Mouse (Mus musculus) embryo, embryonic 10 days (tissue): ENCODE measurements around the gene Thumpd1.
"Not testable (repeated sequence)": the region's sequence is repeated elsewhere in the genome, so short reads cannot be mapped to it uniquely, and the experiment has no call there.

ENCODE experiments used
- DNase-seq: peaks from one replicate; pipeline ENCODE4 v3.0.0-alpha.2; 2015; ENCODE audit warnings: low spot score

Thumpd1 gene

DNA sequence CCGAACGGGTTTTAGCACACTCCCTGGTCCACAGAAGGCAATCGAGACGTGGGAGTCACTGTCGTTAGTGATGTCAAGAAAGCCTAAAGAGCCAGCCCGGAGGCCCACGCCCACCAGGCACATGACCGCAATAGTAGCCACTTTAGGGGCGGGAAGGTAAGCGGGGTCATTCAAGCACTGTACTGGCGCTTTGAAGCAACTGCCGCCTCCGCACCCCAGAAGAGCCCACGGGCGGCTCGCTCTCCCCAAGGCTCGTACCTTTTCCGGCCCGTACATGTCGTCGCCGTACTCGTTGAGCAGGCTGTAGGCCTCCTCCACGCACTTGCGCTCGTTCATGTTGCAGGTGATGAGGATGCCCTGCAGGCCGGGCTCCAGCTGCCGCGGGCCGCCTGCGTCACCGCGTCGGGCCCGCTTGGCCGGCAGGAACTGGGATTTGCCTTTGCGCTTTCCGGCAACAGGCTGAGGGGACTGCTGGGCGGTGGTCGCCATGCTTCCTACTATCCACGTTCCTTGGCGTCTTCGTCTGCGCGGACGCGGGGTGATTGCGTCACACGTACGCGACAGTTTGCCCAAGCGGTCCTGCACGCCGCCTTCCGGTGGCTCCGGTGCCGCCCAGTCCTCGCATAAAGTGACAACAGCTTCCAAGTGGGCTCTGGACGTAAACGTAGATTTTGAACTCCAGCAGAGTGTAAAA, at the start of gene Thumpd1:
Gene Thumpd1, minus strand, starts transcription at position 546 of the 694 bp plus-strand sequence.
- DNase-seq, result peak; percentile 99

DNA sequence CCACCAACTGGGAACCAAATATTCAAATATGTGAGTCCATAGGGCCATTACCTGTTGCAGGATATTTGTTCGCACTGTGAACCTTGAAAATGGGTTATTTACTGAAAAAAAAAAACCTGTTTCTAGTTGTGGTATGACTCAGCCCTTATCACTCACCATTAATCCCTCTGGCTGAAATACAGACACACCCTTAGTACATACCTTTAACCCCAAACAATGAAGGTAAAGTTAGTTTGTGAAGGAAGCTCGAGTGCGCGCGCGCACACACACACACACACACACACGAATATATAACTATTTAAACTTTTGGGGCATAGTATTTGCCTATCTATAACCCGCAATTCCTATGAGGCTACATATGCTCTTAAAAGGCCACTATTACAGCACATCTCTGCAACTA, 49.3 kb upstream of the Thumpd1 start:
- no peak for DNase-seq

DNA sequence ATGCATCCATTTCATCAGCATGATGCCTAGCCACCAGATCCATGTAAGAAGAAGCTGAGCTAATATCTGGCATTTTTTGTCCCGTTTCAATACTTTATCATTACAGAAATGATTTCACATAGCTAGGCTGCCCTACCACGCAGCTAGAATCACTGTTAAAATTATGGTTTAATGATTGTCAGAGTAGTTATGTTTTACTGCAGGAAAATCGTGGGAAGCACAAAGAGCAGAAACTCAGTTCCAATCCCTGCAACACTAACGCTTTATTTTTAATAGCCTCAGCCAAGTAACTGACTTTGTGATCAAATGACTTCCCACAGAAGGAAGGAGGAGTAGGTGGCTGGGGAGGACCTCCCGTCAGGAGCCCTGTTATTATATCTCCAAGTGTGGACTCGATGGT, 46.4 kb upstream of the Thumpd1 start:
- DNase-seq, result no peak

DNA sequence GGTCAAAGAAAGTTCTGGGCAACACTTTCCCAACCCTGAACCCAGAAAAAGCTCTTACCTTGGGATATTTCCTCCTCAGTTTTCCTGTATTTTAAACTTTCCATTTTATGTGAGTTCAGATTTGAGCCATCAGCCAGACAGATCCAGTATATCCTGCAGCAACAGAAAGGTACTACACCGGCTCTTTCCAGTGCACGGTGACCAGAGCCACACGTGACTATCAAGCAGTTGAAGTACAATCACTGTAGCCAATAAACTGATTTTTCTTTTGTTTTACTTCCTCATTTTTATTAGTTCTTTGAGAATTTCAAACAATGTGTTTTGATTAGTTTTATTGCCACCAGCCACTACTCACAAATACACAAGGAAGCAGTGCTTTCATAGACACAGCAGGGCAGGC, 43.8 kb upstream of the Thumpd1 start:
- no peak for DNase-seq

DNA sequence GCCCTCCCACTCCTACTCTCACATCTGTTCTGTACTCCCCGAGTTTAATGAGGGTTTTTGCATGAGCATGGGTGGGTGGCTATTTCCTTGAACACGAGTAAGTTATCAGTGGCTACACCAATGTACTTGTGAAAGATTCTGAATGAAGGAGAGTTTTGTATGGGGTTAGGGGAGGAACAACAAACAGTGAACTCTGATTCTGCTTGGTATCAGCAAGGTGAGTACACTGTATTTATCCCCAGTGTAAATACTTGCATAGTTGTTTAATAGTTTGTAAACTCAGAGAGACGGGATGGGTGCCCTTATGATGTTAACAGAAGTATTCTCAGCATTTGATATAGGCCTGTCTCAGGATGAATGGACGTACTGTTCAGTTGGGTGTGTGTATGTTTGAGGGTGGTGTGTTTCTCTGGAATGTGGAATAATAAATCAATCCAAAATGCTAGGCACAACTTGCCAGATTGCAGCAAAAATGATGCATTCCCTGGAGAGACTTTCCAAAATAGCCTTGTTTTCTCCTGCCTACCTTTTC, 41.6 kb upstream of the Thumpd1 start:
- DNase-seq, result no peak

DNA sequence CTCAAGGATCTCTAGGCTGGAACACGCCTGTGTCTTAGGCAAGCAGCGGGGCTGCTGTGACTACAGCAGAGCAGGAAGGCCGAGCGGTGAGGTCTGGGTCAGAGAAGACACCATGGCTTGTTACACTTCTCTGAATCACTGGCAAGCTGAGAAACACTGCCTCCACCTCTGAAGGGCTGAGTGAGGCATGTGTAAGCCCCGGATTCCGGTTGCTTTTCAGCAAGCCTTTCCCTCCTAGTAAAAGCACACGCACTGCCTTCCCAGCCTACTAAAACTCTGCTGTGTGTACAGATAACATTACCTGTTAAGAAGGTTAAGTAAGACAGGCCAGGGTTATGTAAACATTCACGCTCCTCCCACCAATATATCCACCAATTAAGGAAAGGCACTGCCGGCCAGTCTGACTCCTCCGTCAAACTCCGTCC, 39.9 kb upstream of the Thumpd1 start, which contains the start of gene Acsm3:
Gene Acsm3, plus strand, starts transcription at position 397 of the 425 bp plus-strand sequence.
- DNase-seq, result peak; percentile 10

DNA sequence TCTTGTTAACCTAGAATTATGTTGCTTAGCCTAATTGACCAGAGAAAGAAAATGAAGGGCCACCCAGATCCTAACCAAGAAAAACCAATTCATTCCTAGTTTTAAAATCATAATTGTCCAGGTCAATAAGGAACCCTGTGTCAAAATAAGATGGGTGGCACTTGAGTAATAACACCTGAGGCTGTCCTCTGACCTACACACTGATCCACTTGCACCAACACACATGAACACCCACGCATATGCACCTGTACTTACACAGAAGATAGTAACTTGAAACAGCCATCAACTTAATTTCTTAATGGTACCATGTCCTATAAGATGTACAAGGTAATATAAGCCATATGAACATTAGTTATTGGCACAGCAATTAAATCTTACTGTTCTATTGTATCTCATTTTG, 33.1 kb upstream of the Thumpd1 start:
- no peak for DNase-seq

DNA sequence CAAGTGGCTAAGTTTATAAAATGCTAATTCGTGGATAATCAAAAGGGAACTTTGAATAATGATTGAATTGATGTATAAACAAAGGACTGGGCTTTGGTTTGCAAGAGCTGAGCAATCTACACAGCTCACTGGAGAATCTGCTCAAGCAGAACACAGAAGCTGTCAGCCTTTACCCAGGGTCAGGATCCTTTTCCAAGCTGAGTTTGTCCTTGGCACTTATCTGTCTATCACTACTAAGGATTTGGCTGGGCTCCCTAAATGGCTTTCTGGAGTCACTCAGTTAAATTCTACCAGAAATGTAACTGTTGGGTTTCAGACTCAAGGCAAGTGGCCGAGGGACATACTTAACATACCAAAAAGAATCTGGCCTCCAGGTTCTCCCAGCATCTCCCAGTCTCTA, 29.3 kb upstream of the Thumpd1 start:
- DNase-seq, result no peak

DNA sequence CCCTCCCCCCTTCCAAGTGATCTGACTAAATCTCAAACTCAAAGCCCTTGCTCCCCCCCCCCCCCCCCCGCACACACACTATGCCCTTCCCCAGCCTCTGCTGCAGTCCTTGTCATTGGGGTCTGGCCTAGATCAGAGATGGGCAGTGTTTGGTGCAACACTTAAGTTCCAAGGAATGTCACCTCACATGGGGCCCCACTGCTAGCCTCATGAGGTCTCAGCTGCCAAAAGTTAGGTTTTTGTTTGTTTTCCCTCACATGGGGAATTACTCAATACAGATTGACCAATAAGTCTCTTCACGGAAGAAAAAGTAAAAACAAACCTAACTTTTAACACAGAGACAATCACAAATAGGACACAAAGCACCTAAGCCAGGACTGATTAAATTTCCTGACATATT, 28.2 kb upstream of the Thumpd1 start:
- DNase-seq, result no peak

DNA sequence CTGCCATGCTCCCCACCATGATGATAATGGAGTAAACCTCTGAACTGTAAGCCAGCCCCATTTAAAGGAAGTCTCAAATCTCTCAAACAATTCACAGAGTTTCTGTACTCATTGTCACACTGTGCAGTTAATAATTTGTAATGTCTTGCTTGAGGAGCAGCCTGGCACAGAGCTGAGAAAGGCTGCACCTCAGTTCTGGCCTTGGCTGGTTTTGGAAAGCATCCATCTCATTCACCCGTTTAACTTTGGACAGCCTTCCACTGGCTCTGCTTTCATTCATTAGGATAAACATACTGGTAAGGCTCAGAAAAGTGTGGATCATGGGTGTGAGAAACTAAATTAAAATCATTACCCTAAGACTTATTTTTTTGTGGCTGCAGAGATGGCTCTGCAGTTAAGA, 25.3 kb upstream of the Thumpd1 start:
- no peak for DNase-seq

DNA sequence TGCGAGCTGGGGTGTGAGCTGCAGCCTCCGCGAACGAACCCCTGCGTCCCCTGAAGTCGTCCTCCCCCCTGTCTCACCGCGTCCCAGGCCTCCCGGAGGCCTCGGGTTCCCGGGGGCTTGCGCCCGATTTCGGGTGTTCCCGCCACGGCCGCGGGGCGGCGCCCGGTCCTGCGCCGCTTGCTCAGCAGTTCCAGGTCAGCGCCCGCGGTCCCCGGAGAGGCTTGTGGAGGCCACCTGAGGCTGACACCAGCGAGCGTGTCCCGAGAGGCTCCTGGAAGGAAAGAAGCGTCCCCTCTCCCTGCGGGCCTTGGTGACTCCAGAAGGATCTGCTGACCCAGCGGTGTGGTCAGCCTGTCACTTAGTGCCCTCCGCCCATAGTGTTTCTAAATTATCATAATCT, 23.7 kb upstream of the Thumpd1 start:
- peak; percentile 20 for DNase-seq

DNA sequence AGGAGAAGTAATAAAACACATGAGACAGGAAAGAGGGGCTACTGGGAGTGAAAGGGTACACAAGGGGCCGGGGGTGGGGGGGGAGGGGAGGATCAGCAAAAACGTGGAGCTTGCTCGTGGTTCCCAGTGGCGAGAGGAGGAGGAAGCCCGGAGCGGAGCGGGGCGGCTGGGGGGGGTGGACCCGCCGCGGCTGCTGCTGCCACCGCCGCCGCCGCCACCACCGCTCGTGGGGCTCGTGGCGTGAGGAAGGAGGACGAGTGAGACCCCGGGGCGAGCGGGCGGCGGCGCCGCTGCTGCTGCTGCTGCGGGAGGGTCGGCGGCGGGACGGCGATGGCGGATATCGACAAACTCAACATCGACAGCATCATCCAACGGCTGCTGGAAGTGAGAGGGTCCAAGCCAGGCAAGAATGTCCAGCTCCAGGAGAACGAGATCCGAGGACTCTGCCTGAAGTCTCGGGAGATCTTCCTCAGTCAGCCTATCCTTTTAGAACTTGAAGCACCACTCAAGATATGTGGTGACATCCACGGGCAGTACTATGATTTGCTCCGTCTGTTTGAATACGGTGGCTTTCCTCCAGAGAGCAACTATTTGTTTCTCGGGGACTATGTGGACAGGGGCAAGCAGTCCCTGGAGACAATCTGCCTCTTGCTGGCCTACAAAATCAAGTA, 19.3 kb upstream of the Thumpd1 start:
- not testable (repeated sequence) for DNase-seq

DNA sequence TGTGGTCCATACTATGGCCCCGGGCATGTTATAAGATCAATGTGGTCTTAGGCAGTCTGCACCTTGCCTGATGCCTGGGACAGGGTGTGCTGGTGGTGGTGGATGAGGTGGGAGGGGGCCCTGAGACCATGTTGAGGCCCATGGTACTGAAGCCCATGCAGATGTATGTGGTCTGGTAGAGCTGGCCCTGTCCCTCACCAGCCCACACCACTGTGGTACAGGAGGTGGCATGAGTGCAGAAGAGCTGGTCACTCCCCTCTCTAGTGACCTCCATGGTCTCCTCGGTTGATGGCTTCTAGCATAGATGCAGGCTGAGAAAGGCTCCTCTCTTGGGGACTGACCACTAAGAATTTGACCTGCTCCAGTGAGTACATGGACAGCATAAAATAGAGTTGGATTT, 18.3 kb upstream of the Thumpd1 start:
- no peak for DNase-seq

DNA sequence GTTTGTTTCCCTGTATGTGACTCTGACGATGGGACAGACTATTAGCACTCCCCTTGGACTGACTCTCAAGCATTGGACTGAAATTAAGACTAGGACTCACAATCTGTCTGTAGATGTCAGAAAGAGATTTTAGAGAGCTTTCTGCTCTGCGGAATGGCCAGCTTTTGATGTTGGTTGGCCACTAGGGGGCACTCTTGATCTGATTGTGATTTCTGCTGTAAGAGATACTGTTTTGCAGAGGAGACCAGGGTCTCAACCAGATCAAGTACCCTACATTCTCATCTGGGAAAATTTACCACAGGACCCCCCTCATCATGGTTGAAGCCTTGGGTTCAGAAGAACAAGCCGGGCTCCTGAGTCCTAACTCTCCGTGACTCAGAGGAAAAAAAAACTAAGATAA, 10.7 kb upstream of the Thumpd1 start:
- DNase-seq, result peak; percentile 13

DNA sequence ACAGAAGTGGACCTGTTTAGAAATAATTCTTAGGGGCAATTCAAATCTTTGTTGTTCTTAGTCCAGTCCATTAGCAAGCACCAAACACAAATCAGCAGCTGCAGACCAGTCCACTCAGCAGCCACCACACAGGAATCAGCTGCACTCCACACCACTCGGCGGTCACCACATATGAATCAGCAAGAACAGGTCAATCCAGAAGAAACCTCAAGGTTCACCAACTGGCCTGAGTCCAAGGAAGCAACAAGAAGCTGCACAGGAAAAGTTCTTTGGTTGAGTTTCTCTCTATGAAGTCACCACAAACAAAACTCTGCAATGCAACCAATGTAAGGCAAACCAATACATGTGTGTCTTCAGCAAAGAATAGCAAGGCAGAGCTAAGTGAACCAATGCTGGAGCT, 7.0 kb upstream of the Thumpd1 start:
- no peak for DNase-seq

DNA sequence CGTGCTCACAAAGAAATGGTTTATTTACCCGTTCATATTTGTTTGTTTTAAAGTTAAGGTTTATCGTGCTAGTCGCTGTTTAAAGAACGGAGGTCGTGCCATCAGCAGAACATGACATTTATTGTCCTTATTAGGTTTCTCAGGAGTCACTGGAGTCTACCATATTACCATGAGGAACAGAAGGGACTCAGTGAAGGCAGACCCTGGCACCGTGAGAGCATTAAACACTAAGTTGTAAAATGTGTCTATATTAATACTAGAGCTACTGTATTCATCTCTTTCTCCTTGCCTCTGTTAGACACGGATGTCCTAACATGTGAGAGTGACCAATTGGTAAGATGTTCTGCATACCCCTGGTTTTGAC, 331 bp upstream of the Thumpd1 start:
- DNase-seq, result no peak

DNA sequence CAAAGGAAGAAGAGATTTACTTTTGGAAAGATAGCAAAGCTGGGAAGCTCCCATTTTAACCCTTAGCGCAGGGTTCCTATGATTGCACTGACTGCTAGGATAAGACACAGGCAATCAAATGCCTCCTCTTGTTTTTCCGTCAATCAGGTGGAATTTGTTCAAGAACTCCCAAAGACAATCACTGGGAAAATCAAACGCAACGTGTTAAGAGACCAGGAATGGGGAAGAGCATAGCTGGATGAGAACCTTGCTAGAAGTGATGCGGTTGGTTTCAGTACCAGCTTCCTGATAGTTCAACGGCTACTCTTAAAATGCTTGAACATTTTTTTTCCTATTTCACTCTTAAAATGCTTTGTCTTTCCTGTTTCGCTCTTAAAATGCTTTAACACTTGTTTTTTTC, 6.5 kb downstream of the Thumpd1 start:
- DNase-seq, result no peak

DNA sequence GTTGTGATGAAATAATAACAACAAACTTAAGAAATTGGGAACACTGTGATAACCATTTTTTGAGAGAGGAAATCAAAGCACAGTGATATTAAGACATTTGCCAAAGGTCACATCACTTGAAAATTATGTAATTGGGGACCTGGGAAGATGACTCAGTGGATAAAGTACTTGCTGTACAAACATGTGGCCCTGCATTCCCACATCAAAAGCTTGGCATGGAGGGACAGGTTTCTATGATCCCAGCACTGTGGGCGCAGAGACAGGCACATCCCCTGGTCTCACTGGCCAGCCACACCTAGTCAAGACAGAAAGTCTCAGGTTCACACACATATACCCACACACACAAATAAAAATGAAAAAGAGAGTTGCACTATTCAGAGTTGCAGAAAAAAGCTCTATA, 25.7 kb downstream of the Thumpd1 start:
- DNase-seq, result no peak

DNA sequence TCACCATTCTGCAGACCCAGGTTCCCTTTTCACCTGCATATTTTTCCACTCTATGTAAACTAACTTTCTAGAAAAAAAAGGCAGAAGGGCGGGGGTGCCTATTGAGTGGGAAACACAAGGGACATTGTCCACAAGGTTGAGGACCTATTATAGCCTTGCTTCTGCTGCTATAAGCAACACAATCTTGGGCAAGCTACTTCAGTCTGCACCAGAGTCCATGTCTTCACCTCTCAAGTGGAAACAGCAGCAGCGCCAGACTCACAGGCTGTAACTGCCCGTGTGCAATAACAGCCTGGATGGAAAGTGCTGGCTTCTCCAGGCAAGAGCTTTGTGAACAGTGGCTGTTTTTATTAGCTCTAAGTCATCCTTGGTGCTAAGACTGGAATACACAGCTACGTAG, 28.3 kb downstream of the Thumpd1 start:
- no peak for DNase-seq

DNA sequence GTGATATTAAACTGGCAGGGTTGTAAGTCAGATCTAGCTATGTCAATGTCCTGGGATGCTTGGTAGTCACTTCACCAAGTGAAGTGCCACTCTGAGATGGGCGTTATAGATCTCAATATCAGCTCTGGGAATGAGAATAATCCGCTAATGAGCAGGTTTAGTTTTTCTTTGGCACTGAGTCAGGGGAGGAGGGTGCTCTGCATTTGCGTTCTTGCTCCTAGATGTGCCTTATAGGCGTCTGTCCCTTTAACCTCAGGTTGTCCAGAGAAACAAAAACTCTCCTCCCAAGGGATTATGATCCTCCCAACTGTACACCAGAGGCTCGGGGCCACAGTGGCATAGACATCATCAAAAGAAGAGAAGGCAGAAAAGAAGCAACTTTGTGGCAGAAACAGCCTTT, 30.9 kb downstream of the Thumpd1 start, which contains the start of gene Acsm4:
Gene Acsm4, plus strand, starts transcription at position 301 of the 400 bp plus-strand sequence.
- DNase-seq, result no peak

DNA sequence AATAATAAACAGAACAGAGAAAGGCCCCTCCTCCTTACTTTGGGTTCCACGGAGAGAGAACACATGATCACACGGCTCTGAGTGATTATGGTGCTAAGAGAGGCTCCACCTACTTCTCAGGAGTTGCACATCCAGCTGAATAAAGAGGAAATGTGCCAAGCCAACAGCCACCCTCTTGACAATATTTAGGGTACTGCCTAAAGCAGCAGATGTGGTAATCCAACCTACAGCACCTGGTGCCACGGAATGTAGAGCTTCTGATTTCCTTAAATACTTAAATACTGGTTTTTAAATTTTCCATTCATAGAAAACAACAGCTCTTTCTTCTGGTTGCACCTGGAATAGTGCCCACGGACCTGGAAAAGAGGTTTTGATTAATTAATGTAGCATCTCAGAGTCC, 37.9 kb downstream of the Thumpd1 start:
- DNase-seq, result no peak

DNA sequence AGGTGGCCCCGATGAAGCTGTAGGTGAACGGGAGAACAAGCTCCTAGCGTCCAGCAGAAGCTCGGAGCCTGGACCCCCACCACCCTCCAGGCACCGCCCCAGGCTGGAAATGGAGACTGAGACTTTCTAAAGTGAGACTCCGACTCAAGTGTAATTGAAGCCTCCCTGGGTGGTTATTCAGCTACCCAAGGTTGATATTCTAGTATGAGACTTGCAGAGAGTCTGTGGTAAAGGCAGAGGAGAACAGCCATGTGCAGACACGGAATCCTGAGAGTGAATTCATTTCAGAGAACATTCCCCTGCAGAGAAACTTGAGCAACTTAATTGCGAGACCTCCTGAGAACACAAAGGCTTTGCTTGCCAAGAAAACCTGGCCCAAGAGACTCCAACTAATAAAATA, 40.5 kb downstream of the Thumpd1 start:
- DNase-seq, result no peak

DNA sequence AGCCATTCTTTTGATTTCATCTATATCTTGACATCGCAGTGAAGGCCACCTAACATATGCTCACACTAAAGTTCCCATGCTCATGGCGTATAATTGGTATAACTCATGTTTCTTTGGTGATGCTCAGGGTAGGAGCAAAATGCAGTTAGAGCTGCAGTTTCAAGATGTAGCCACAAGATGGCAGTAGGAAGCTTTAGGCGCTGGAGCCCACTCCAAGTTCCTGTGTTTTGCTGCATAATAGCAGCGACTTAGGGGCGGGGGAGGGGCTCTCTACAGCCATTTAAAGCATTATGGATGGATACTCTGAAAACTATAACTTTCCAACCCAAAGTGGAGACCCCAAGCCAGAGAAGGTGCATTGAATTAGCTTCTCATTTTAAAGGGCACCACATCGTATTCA, 47.1 kb downstream of the Thumpd1 start:
- peak; percentile 77 for DNase-seq

DNA sequence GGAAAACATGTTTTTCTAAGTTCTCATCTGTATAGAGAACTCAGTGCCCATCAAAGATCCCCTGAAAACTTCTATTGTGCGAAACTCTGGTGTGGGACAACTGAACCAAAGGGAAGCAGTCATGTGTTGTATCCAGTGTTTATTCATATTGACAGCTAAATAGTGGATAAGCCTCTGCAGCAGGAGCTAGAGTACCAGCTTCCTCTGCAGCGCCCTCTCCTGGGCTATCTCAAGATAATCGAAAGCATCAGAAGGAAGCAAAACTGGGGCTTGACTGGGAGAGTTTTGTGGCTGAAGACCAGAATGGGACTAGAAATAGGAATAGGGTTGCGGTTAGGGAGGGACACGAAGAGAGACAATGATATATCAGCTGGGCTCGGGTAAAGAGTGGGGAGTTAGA, 49.7 kb downstream of the Thumpd1 start:
- DNase-seq, result peak; percentile 24
